Mouse (Mus musculus) neural tube, embryonic 13.5 days (tissue): Measurements from ENCODE around the gene Npepl1. TPM values are rescaled to one million over a fixed set of nuclear protein-coding genes. Genes with fewer than 3 reads are reported as not detected.

Experiments
- ATAC-seq: fragments of 200-750 bp; cut with Nextera tagmentation; 2 replicates; pipeline ENCODE4 v1.8.0; 2017; ENCODE audit warnings: low read depth, mild to moderate bottlenecking, moderate TSS enrichment, moderate library complexity
- H3K27ac ChIP-seq: fragments of 300-500 bp; sonication (generic); replicated peaks from 2 replicates; pipeline ENCODE4 v1.5.1; 2015; ENCODE audit warnings: moderate library complexity, mild to moderate bottlenecking, inconsistent platforms
- H3K27me3 ChIP-seq: fragments of 300-500 bp; sonication (generic); 2 replicates; pipeline ENCODE4 v1.6.1; 2015; ENCODE audit warnings: mild to moderate bottlenecking, inconsistent platforms
- H3K36me3 ChIP-seq: fragments of 300-500 bp; sonication (generic); 2 replicates; pipeline ENCODE4 v1.6.1; 2015; ENCODE audit warnings: mild to moderate bottlenecking, inconsistent platforms
- H3K4me1 ChIP-seq: fragments of 300-500 bp; sonication (generic); replicated peaks from 2 replicates; pipeline ENCODE4 v1.6.1; 2015; ENCODE audit warnings: inconsistent platforms
- H3K4me2 ChIP-seq: fragments of 300-500 bp; sonication (generic); 2 replicates; pipeline ENCODE4 v1.6.1; 2015; ENCODE audit warnings: inconsistent platforms, mild to moderate bottlenecking, moderate library complexity
- H3K4me3 ChIP-seq: fragments of 300-500 bp; sonication (generic); 2 replicates; pipeline ENCODE4 v1.5.1; 2015; ENCODE audit warnings: mild to moderate bottlenecking, inconsistent platforms
- H3K9ac ChIP-seq: fragments of 300-500 bp; sonication (generic); 2 replicates; pipeline ENCODE4 v1.6.1; 2015; ENCODE audit warnings: moderate library complexity, mild to moderate bottlenecking, inconsistent platforms
- H3K9me3 ChIP-seq: fragments of 300-500 bp; sonication (generic); 2 replicates; pipeline ENCODE4 v1.6.1; 2016; ENCODE audit warnings: inconsistent platforms
- WGBS: fragments of 180-500 bp; shearing (Covaris S2); methylation state at CpG from one replicate; pipeline ENCODE4 v1.1.7; 2015; 5-methylcytosine and 5-hydroxymethylcytosine counted together
- polyA plus RNA-seq: library from polyadenylated mRNA; unstranded; fragments of >200 nt; fragmentation: Nextera tagmentation; extraction: Ambion mirVana; gene quantifications from 2 replicates; pipeline ENCODE4 v1.2.1, GENCODE M21; 2015

The Npepl1 gene
- polyA plus RNA-seq, 1 experiment from 2014 or later = 18.0 TPM

DNA sequence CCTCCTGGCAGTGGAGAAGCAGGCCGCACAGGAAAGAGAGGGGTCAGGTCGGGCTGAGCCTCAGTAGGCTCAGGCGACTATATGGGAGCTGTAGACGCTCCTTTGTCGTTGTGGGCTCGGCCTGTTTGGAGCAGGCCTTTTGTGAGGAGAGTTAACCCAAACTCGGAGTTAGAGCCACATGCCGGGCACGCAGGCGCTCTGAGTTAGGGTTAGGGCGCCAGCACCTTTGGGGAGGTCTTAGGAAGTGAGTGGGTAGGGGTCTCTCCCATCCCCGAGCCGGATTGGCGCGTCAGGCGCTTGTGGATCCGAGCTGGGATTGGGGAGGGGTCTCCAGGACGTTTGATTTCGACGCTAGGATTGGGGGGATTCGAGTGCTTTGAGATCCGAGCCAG lies 33.7 kb upstream of the Npepl1 start:
- H3K27me3 ChIP-seq = no peaks in the 10 kb centered on the region
- peak; percentile 76 for ATAC-seq
- no peaks in the 10 kb centered on the region for H3K36me3 ChIP-seq
- WGBS = under 1% methylated on average over 22 of the region's 22 CpGs
- peak overlapping the region; percentile 73 for H3K4me3 ChIP-seq
- peaks cover 78% of the 10 kb centered on the region for H3K4me1 ChIP-seq
- peak overlapping the region; percentile 80 for H3K9ac ChIP-seq
- H3K27ac ChIP-seq = peak overlapping the region; percentile 92
- no peaks in the 10 kb centered on the region for H3K9me3 ChIP-seq
- H3K4me2 ChIP-seq = peak overlapping the region; percentile 92

DNA sequence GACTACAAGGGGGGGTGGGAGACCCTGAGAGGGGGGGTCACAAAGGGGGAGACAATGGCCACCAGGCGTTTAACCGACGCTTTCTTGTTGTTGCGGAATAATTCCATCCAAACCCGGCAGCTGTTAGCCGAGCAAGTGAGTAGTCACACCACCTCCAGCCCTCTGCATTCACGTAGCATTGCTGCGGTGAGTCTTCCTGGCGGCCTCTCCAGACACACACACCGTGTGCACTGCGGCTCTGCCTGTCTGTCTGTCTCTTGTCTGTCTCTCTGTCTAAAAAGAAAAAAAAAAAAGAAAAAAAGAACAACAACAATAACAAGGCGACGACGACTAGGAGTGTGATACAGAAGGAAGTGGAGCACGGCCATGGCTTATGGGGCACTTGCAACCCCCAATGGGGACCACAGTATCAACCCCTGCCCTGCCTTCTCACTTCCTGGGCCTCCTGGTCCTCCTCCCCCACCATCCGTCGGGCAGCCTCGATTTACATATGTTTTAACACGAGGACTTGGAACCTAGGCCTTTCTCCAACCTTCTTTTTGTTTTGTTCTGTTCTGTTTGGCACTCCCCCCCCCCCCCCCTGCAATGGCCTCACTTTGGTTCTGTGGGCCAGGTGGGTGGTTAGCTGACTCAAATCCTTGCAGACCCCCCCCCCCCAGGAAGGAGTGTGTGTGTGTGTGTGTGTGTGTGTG lies 33.0 kb upstream of the Npepl1 start:
- H3K27ac ChIP-seq = peak overlapping the region; percentile 92
- under 1% methylated on average over 19 of the region's 19 CpGs for WGBS
- H3K4me2 ChIP-seq = peak overlapping the region; percentile 92
- no peaks in the 10 kb centered on the region for H3K9me3 ChIP-seq
- no peaks in the 10 kb centered on the region for H3K36me3 ChIP-seq
- peaks cover 79% of the 10 kb centered on the region for H3K4me1 ChIP-seq
- peak overlapping the region; percentile 73 for H3K4me3 ChIP-seq
- H3K9ac ChIP-seq = peak overlapping the region; percentile 80
- no peaks in the 10 kb centered on the region for H3K27me3 ChIP-seq
- no peak for ATAC-seq

DNA sequence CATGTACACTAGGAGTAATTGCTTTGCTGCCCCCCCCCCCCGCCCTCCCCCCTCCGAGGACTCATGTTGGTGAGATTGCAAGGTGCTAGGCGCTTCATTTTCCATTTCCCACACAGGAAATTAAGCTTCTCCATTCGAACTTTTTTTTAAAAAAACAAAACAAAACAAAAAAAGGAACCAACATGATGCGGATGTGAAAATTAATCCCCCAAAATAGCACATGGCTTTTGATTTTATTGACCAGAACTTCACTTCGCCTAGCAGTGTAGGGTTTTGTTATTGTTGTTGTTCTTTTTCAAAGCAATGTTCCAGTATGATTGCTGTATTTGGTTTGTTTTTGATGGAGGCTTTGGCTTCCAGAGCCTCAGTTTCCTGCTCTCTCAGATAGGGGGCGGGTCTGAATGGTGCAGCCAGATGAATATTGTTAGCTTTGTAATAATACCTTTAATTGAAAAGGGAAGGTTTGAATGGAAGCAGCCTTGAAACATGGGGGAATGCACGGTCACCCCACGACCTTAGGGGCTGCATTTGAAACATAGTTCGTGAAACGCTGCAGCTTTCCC lies 32.3 kb upstream of the Npepl1 start:
- Histone ChIP-seq H3K4me1 (peaks cover 79% of the 10 kb centered on the region), H3K9ac (peak overlapping the region; percentile 80), H3K27me3 (no peaks in the 10 kb centered on the region), H3K36me3 (no peaks in the 10 kb centered on the region), H3K4me3 (peak overlapping the region; percentile 73), H3K9me3 (no peaks in the 10 kb centered on the region), H3K4me2 (peak overlapping the region; percentile 92), H3K27ac (peak overlapping the region; percentile 92)
- no peak for ATAC-seq
- WGBS = 9% methylated on average over 11 of the region's 11 CpGs

DNA sequence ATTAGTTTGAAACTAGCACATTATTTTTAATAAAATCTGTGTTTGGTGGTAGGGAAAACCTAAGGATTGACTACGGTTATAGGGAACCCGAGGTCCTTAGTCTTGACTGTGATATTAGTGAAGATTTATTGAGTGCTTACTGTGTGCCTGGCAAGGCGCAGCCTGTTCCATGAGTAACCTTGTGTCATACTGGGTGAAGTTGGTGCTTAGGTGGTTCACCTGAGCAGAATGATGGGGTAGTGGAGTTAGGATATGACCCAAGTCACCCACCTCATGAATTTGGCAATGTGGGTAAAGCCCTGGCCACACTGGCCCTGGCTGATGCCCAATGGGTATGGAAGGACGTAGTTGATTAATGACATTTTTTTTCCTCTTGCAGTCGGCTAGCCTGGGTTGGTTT lies 28.3 kb upstream of the Npepl1 start:
- H3K27me3 ChIP-seq = no peaks in the 10 kb centered on the region
- H3K9ac ChIP-seq = no peak overlapping the region
- 58% methylated on average over 5 of the region's 5 CpGs for WGBS
- ATAC-seq = no peak
- no peak overlapping the region for H3K27ac ChIP-seq
- peaks cover 69% of the 10 kb centered on the region for H3K4me1 ChIP-seq
- no peak overlapping the region for H3K4me3 ChIP-seq
- no peak overlapping the region for H3K4me2 ChIP-seq
- H3K9me3 ChIP-seq = no peaks in the 10 kb centered on the region
- no peaks in the 10 kb centered on the region for H3K36me3 ChIP-seq

DNA sequence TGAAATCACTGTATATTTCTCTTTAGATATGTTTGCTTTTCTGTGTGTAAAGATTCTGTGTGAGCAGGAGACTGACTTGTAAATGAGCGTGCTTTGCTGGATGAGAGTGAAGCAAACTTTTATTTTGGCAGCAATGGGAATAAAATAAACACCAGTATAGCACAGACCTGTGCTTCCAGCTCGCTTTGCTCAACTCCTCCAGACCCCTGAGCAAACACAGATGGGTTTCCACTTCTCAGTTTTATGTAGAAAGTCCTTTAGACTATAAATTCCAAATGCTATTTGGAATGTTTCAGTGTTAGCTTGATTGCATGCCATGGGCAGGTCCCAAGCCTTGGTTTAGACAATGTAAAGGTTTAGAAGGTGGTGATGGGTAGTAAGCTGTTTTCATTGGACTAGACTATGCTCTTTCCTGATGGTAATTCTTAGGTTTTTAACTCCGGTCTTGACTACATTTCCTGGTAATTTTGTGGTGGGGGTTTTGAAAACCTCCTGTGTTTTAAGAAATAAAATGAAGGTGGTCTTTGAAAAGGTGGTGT lies 27.7 kb upstream of the Npepl1 start:
- H3K9ac ChIP-seq = no peak overlapping the region
- H3K4me3 ChIP-seq = no peak overlapping the region
- no peak for ATAC-seq
- H3K4me2 ChIP-seq = no peak overlapping the region
- H3K27me3 ChIP-seq = no peaks in the 10 kb centered on the region
- WGBS = 78% methylated on average over 3 of the region's 3 CpGs
- peaks cover 68% of the 10 kb centered on the region for H3K4me1 ChIP-seq
- H3K36me3 ChIP-seq = no peaks in the 10 kb centered on the region
- 0 out of 2 replicates have a peak overlapping the region, but pooled peaks have one; percentile 42 for H3K27ac ChIP-seq
- no peaks in the 10 kb centered on the region for H3K9me3 ChIP-seq

DNA sequence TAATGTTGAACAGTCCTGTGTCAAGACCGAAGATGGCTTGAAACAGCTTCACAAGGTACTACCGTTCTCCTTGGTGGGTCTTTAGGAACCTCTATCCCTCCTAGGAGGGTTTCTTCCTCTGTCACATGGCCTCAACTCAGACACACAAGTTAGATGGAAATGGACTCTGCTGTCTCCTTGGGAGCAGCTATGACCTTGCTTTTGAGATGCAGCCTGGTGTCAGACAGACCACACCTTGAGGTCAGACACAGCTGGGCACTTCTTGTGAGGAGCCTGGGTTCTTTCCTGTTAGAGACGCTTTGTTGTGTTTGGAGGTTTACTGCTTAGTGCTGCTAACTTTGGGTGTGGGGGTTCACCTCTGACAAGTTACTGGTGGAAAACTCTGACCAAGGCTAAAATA lies 15.1 kb upstream of the Npepl1 start:
- Histone ChIP-seq H3K4me1 (peaks cover 7% of the 10 kb centered on the region), H3K9me3 (no peaks in the 10 kb centered on the region), H3K9ac (no peak overlapping the region), H3K27ac (no peak overlapping the region), H3K36me3 (peaks cover 21% of the 10 kb centered on the region), H3K27me3 (no peaks in the 10 kb centered on the region), H3K4me2 (no peak overlapping the region), H3K4me3 (no peak overlapping the region)
- ATAC-seq = no peak
- WGBS = 98% methylated on average over 3 of the region's 3 CpGs

DNA sequence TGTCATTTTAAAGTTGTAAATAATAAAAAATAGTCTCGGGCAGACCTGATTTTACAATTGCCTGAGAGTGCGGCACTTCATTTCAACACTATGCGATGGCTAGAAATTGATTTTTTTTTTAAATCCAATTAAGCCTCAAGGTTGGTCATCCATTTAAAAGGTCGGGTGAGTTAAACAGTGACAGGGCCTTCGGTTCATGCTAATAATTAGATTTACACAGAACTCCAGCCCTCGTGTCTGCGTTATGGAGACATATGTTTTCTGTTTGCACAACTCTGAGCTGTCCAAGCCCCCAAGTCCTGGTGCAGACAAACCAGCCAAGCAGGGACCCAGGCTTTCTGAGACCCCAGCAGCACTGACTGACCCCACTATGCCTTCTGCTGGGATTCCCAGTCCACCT lies 7.8 kb upstream of the Npepl1 start:
- peaks cover 17% of the 10 kb centered on the region for H3K4me1 ChIP-seq
- no peak overlapping the region for H3K4me3 ChIP-seq
- peak overlapping the region; percentile 41; the same call in 1 of the 2 replicates for H3K9ac ChIP-seq
- WGBS = 58% methylated on average over 7 of the region's 7 CpGs
- H3K36me3 ChIP-seq = no peaks in the 10 kb centered on the region
- no peak overlapping the region for H3K4me2 ChIP-seq
- no peak; the same call in 1 of the 2 replicates for ATAC-seq
- H3K27ac ChIP-seq = no peak overlapping the region
- no peaks in the 10 kb centered on the region for H3K9me3 ChIP-seq
- H3K27me3 ChIP-seq = no peaks in the 10 kb centered on the region

DNA sequence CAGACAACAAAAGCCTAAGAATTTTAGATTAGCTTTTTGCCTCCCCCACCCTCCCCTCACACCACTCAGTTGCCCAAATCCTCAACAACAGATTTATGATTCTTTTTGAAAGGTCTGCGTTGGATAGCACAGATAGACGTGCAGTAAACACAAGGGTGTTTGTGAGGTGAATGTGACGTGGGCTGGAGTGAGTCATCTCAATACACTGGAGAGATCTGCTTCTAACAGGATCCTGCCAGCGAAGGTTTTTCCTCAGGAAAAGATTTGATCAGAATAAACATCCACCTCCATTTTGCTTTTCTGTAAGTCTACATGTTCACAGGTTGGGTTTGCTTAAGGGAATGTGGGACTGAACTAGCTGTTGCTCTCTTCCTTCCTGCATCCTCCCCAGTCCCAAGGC lies 6.6 kb upstream of the Npepl1 start:
- no peaks in the 10 kb centered on the region for H3K9me3 ChIP-seq
- H3K4me2 ChIP-seq = no peak overlapping the region
- no peak for ATAC-seq
- no peak overlapping the region for H3K27ac ChIP-seq
- no peaks in the 10 kb centered on the region for H3K36me3 ChIP-seq
- no peaks in the 10 kb centered on the region for H3K27me3 ChIP-seq
- no peak overlapping the region for H3K9ac ChIP-seq
- 86% methylated on average over 4 of the region's 4 CpGs for WGBS
- H3K4me3 ChIP-seq = no peak overlapping the region
- H3K4me1 ChIP-seq = peaks cover 17% of the 10 kb centered on the region

DNA sequence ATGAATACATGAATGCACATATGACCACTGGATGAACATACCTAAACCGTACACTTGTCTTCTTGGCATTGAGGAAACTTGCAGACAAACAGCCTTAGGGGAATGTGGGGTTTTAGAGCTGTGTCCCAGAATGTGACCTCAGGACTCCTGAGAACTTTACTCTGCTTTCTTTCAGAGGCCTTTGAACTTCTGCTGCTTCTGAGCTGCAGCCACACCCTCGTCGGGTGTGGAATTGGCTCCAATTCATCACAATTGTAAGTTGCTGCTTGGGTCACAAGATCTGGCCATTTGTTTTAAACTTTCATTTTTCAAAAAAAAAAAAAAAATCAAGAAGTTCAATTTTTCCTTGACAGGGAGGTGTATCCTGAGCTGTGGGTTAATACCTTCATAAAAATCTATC lies 2.8 kb upstream of the Npepl1 start:
- no peaks in the 10 kb centered on the region for H3K9me3 ChIP-seq
- WGBS = 78% methylated on average over 3 of the region's 3 CpGs
- ATAC-seq = no peak
- no peak overlapping the region for H3K4me2 ChIP-seq
- H3K4me1 ChIP-seq = peaks cover 28% of the 10 kb centered on the region
- no peak overlapping the region for H3K9ac ChIP-seq
- no peaks in the 10 kb centered on the region for H3K27me3 ChIP-seq
- H3K27ac ChIP-seq = no peak overlapping the region
- H3K4me3 ChIP-seq = no peak overlapping the region
- H3K36me3 ChIP-seq = no peaks in the 10 kb centered on the region

DNA sequence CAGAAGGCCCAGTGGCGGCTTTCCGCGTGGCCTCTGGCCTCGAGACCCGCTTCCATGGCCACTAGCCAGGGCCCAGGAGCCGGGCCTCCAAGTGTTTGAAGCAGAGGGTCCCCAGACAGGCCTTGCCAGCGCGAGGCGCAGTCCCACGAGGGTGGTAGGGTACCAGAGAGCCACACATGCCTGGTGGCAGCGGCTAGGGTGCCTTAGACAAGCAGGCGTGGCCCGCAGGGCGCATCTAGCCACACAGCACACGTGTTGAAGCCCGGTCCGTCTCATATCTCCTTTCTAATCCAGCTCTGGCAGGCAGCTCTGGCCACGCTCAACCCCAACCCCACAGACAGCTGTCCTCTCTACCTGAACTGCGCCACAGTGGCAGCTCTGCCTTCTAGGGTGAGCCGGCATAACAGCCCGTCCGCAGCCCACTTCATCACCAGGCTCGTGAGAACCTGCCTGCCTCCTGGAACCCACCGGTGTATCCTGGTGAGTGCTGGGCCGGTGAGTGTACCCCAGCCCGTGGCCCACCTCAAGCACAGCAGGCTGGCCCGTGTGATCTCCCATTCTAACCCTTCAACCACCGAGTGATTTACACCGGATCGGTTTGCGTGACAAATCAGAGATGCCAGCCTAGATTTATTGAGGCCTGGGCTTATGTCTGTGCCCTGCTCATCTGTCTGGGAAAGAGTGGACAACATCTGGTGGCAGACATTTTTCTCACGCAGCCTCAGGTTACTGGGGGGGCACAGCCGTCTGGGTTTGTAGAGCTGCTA lies 817 bp downstream of the Npepl1 start:
- Histone ChIP-seq H3K27ac (peak overlapping the region; percentile 59), H3K9ac (peak overlapping the region; percentile 80), H3K4me3 (peak overlapping the region; percentile 44), H3K4me1 (peaks cover 23% of the 10 kb centered on the region), H3K27me3 (no peaks in the 10 kb centered on the region), H3K36me3 (no peaks in the 10 kb centered on the region), H3K4me2 (peak overlapping the region; percentile 66), H3K9me3 (no peaks in the 10 kb centered on the region)
- WGBS = 32% methylated on average over 33 of the region's 33 CpGs
- ATAC-seq = peak; percentile 54

DNA sequence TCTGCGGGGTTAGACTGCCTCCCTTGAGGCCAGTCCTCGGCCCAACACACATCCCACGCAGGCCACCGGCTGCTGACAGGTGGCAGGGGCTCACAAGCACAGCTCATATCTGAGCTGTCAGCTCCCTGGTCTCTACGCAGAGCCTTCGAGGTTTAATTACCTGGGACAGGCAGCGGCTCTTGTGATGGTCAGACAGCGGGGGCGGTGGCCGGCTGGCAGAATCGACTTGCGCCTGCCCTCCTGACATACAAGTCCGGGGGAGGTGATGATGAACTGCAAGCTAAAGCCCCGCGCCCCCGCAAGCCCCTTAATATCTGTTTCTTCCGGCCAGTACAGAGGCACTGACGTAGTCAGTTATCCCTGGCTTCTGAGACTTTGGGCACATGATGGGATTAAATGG lies 2.8 kb downstream of the Npepl1 start:
- Histone ChIP-seq H3K27ac (no peak overlapping the region), H3K9ac (no peak overlapping the region), H3K4me3 (no peak overlapping the region), H3K4me1 (peaks cover 32% of the 10 kb centered on the region), H3K4me2 (no peak overlapping the region), H3K27me3 (no peaks in the 10 kb centered on the region), H3K9me3 (no peaks in the 10 kb centered on the region), H3K36me3 (no peaks in the 10 kb centered on the region)
- ATAC-seq = no peak
- WGBS = 84% methylated on average over 18 of the region's 18 CpGs

DNA sequence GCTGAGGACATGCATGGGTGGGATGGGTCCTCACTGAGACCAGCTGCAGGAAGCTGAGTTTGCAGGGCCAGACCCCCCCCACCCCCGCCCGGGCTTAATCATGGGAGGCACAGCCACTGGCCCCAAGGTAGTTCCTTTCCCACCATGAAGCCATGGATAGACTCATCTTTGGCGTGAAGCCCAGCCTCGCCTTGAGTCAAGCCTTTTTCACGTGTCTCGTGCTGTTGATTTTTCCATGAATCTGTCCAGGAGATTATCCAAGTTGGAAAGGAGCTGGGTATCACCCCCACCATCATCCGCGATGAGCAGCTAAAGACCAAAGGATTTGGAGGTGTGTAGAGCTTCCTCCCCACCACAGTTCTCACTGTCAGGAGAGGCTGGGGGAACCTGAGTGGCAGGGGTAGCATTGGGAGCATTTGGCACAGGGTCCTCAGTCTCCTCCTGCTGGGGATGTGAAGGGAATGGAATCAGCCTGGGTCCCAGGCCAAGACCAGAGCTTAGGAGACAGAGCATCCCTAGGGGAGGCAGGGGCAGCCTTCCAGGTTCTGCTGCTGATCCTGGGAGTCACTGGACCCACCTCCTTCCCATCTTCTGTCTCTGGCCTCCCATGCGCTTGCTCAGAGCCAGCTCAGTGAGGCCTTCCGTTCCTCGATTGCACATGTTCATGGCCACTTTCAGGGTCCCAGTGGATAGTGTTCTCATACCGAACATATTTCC lies 4.2 kb downstream of the Npepl1 start:
- Histone ChIP-seq H3K27ac (no peak overlapping the region), H3K27me3 (no peaks in the 10 kb centered on the region), H3K9me3 (no peaks in the 10 kb centered on the region), H3K9ac (no peak overlapping the region), H3K4me1 (peaks cover 33% of the 10 kb centered on the region), H3K36me3 (no peaks in the 10 kb centered on the region), H3K4me3 (no peak overlapping the region), H3K4me2 (no peak overlapping the region)
- no peak for ATAC-seq
- WGBS = 89% methylated on average over 12 of the region's 12 CpGs
